Mouse (Mus musculus): ENCODE measurements at regions not wholly inside any gene's neighbourhood (a gene's known extent, or its start where the extent isn't known, plus 50 kb on each side); places are given as distances from the start of the nearest gene placed in this dataset.
"Not testable (repeated sequence)": the region's sequence is repeated elsewhere in the genome, so short reads cannot be mapped to it uniquely, and the experiment has no call there.

DNA sequence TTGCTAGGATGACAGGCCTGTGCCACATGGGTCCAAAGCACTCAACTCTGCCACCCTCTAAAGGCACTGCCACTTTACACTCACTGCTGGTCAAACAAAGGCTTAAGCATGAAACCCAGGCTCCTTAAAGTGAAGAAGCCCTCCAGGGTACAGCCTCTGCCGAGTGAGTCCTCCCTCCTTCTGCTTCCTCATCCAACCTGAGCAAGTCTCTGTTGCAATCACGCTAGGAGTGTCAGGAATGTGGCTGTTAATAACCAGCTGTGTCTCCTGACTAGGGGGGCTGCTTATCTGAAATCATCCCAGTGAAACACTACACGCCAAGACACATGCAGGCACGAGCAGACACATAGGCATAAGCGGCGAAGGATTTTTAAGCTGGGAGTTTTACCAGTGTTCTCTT, 99.2 kb upstream of the Jarid2 start:
- no peak for DNase-seq (ENCODE audit: low spot score in 2 of 2)

DNA sequence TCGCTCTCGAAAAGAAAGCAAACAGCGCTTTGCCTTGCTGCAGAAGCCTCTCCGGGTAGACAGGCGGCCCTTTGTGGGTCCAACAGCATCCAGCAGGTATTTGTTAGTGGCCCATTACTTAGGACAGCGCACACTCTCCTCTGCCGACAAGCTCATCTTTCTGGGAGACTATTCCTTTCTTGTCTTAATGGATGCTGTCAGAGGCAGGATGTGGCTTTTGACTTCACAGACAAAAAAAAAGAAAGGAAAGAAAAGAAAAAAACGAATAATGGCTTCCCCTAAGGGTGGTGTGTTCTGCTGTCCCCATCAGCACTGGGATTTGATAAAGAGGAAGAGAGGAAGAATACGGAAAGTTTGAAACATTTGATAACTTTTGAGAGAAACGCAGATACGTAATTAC, 94.7 kb upstream of the Jarid2 start:
- no peak for DNase-seq (ENCODE audit: low spot score in 2 of 2)

- DNase-seq (ENCODE audit: low spot score in 2 of 2) = no peak
Observed at GRCm38 (mm10) chr13:44635221-44636007, 93.9 kb upstream of the Jarid2 start.

- DNase-seq (ENCODE audit: low spot score in 2 of 2) = no peak
Observed at GRCm38 (mm10) chr13:44636008-44636335, 93.3 kb upstream of the Jarid2 start.

GRCm38 (mm10) chr13:44642361-44642760, 86.9 kb upstream of the Jarid2 start:
- no peak for DNase-seq (ENCODE audit: low spot score in 2 of 2)

- no peak for DNase-seq (ENCODE audit: low spot score in 2 of 2)
Observed at GRCm38 (mm10) chr13:44650052-44650451, 79.2 kb upstream of the Jarid2 start.

DNA sequence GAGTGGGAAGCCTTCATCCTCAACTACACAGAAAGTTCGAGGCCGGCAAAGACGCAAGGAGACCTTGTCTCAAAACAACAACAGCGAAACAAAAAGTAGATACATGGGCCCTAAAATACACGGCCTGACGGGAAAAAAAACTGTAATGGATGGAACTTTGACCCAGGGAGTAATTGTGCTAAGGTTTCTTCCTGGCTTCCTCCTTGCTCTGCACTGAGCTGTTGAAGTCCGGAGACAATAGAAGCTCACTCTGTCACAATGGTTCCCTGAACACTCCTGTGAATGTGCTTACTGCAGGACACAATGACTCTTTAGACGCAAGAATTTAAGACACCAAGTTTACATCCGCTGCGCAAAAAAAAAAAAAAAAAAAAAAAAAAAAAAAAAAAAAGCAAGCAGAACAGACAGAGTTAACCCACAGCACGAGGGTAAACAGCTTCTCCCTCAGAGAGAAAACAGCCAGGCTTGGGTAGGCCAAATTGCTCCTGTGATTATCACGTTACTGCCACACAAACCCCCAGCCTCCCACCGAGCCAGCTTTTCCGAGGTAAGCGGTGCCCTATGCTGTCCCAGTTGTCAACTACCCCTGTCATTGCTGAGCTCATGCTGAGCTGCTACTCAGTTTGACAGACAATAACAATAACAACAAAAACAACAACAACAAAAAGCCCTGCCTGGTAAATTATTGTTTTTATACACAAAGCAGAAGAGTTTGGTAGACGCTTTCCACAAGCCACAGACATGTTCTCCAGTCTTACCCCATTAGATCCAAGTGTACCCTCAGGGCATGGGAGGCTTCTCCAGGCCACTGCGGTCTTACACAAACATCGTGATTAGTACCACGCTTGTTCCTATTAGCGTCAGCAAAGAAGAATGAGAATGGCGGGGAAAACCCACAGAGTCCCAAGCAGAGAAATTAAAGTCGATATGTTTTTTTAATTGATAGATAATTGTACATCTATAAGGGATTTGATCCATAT, 77.7 kb upstream of the Jarid2 start:
- DNase-seq (ENCODE audit: low spot score in 2 of 2) = no peak

DNA sequence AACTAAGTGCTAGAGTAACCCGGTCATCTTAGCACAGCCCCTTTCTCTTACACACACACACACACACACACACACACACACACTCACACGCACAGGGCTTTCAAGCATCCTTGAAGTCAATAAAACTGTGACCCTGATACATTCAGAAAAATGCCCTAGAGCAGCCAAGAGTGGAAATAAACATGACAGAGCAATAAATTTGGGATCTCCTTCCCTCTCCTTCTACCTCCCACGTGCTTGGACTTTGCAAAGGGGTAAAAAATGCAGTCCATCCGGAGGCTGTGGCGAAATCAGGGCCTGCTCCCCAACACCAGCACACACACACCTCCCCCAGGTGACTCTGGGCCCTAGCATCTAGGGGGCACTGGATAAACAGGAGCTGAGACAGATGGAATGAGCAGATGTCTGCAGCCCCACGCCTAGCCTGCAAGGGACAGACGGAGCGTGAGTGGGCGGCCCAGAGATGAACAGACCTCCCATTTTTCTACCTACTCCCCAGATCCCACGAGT, 71.3 kb upstream of the Jarid2 start:
- peak; percentile 9 to 47 for DNase-seq (ENCODE audit: low spot score in 2 of 2)

- DNase-seq (ENCODE audit: low spot score in 2 of 2) = no peak
Observed at GRCm38 (mm10) chr13:44659861-44660260, 69.4 kb upstream of the Jarid2 start.

GRCm38 (mm10) chr13:44663062-44663461, 66.2 kb upstream of the Jarid2 start:
- DNase-seq (ENCODE audit: low spot score in 2 of 2) = no peak

- no peak for DNase-seq (ENCODE audit: low spot score in 2 of 2)
Observed at GRCm38 (mm10) chr13:44663730-44664129, 65.5 kb upstream of the Jarid2 start.

DNA sequence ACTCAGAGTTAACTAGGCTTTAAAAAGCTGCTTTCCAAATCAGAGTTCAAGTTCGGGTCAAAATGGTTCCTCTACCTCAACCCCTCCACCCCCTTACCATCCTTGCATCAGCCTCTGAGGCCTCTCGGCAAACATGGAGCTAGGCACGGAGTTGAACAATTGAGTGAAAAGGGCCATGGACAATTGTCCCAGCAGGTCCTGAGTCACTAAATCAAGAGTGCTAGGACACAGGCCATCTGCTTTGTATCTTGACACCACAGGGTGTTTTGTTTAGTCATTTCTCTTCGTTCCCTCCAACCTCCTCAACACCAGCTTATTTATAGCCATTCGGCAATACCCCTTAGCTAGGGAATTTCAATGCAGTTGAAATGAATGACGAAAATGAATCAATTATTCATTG, 59.5 kb upstream of the Jarid2 start:
- DNase-seq (ENCODE audit: low spot score in 2 of 2) = no peak

- DNase-seq (ENCODE audit: low spot score in 2 of 2) = no peak
Observed at GRCm38 (mm10) chr13:44673337-44673966, 55.8 kb upstream of the Jarid2 start.

- no peak for DNase-seq (ENCODE audit: low spot score in 2 of 2)
Observed at GRCm38 (mm10) chr13:44673967-44674357, 55.3 kb upstream of the Jarid2 start.

DNA sequence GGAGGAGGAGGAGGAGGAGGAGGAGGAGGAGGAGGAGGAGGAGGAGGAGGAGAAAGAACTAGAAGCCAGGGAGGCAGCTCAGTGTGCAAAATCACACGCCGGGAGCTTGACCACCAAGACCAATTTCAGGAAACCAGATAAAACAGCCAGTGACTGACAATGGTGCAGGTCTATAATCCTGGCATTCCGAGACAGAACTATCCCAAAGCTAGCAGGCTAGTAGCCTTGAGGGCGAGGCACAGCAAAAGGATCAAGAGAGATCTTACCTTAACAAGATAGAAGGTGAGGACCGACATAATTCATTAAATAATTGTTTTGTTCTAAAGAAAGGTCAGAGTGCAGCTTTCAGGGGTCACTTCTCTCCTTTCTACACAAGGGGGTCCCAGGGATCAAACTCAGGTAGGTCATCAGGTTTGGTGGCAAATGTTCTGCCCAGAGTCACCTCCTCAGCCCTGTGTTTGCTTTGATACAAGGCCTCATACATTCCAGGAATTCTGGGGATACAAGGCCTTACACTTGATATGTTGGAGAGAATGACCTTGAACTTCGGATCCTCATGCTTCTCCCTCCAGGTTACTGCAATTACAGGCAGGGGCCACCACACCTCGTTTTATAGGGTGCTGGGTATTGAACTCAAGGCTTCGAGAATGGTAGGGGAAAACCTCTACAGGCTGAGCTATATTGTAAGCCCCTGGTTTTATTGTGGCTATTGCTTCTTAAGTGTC, 54.2 kb upstream of the Jarid2 start:
- DNase-seq (ENCODE audit: low spot score in 2 of 2) = no peak

- DNase-seq (ENCODE audit: low spot score in 2 of 2) = no peak
Observed at GRCm38 (mm10) chr13:44676041-44676440, 53.2 kb upstream of the Jarid2 start.

- no peak for DNase-seq (ENCODE audit: low spot score in 2 of 2)
Observed at GRCm38 (mm10) chr13:44678121-44678520, 51.2 kb upstream of the Jarid2 start.

GRCm38 (mm10) chr13:44679457-44679856, 49.8 kb upstream of the Jarid2 start:
- not testable (repeated sequence) for DNase-seq (ENCODE audit: low spot score in 2 of 2)
